Mouse (Mus musculus) liver, embryonic 12.5 days (tissue): Measurements from ENCODE around the gene Yrdc. TPM values are rescaled to one million over a fixed set of nuclear protein-coding genes. Genes with fewer than 3 reads are reported as not detected.

Experiments
- ATAC-seq: fragments of 200-750 bp; cut with Nextera tagmentation; 2 replicates; pipeline ENCODE4 v1.8.0; 2017; ENCODE audit warnings: moderate number of reproducible peaks, mild to moderate bottlenecking, moderate library complexity
- H3K27ac ChIP-seq: fragments of 300-500 bp; sonication (generic); 2 replicates; pipeline ENCODE4 v1.5.1; 2016; ENCODE audit warnings: mild to moderate bottlenecking
- H3K27me3 ChIP-seq: fragments of 300-500 bp; sonication (generic); replicated peaks from 2 replicates; pipeline ENCODE4 v1.6.1; 2016; ENCODE audit warnings: mild to moderate bottlenecking, moderate library complexity
- H3K36me3 ChIP-seq: fragments of 300-500 bp; sonication (generic); 2 replicates; pipeline ENCODE4 v1.6.1; 2016; ENCODE audit warnings: mild to moderate bottlenecking, moderate library complexity
- H3K4me1 ChIP-seq: fragments of 300-500 bp; sonication (generic); 2 replicates; pipeline ENCODE4 v1.6.1; 2016
- H3K4me2 ChIP-seq: fragments of 300-500 bp; sonication (generic); 2 replicates; pipeline ENCODE4 v1.6.1; 2016; ENCODE audit warnings: mild to moderate bottlenecking, moderate library complexity
- H3K4me3 ChIP-seq: fragments of 300-500 bp; sonication (generic); 2 replicates; pipeline ENCODE4 v1.5.1; 2016; ENCODE audit warnings: mild to moderate bottlenecking, moderate library complexity
- H3K9ac ChIP-seq: fragments of 300-500 bp; sonication (generic); 2 replicates; pipeline ENCODE4 v1.6.1; 2016; ENCODE audit warnings: mild to moderate bottlenecking, moderate library complexity
- H3K9me3 ChIP-seq: fragments of 300-500 bp; sonication (generic); replicated peaks from 2 replicates; pipeline ENCODE4 v1.6.1; 2016; ENCODE audit warnings: mild to moderate bottlenecking, moderate library complexity
- WGBS: fragments of 180-500 bp; shearing (Covaris S2); methylation state at CpG from one replicate; pipeline ENCODE4 v1.1.7; 2016; ENCODE audit not compliant: insufficient replicate concordance; 5-methylcytosine and 5-hydroxymethylcytosine counted together
- polyA plus RNA-seq: library from polyadenylated mRNA; unstranded; fragments of >200 nt; fragmentation: Nextera tagmentation; extraction: Ambion mirVana; gene quantifications from 2 replicates; pipeline ENCODE4 v1.2.1, GENCODE M21; 2016

Gene Yrdc
- polyA plus RNA-seq, 1 experiment from 2014 or later: 43.1 TPM

DNA sequence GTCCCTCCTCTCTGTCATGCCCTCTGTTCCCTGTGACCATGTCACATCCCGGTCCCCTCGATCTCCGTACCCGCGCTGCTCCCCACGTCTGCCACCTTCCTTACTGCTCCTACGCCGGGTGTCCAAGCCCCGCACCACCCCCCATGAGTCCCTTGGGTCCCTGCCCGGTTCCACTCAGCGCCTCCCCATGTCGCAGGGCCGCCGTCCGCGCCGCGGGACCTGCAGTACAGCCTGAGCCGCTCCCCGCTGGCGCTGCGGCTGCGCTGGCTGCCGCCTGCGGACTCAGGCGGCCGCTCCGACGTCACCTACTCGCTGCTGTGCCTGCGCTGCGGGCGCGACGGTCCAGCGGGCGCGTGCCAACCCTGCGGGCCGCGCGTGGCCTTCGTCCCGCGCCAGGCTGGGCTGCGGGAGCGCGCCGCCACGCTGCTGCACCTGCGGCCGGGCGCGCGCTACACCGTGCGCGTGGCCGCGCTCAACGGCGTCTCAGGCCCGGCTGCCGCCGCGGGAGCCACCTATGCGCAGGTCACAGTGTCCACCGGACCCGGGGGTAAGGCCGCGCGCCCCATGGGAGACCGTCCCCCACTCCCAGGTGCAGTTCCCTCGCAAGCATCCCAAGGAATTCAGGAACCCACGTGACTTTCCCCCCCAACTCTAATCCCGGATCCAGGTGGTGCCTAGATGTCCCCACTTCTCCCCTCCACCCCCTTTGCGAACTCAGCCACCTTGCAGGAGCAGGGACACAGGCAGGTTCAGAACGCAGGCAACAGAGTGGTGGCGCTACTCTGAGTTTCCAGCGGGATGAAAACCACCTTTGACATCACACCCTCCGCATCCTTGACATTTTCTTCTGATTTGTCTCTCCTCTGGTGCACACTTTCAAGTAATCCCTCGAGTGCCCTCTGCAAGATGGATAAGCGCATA lies 44.3 kb downstream of the Yrdc start:
- H3K4me2 ChIP-seq: peak overlapping the region; percentile 50
- no peak overlapping the region for H3K9ac ChIP-seq
- H3K27me3 ChIP-seq: peaks cover 95% of the 10 kb centered on the region
- H3K27ac ChIP-seq: no peak overlapping the region
- 3% methylated on average over 79 of the region's 83 CpGs for WGBS
- peak overlapping the region; percentile 43 for H3K4me3 ChIP-seq
- H3K36me3 ChIP-seq: no peaks in the 10 kb centered on the region
- ATAC-seq: no peak
- H3K4me1 ChIP-seq: peaks cover 12% of the 10 kb centered on the region
- H3K9me3 ChIP-seq: no peaks in the 10 kb centered on the region

- no peak for ATAC-seq
- H3K27me3 ChIP-seq: peaks cover 87% of the 10 kb centered on the region
- no peak overlapping the region for H3K4me2 ChIP-seq
- H3K9me3 ChIP-seq: no peaks in the 10 kb centered on the region
- H3K36me3 ChIP-seq: no peaks in the 10 kb centered on the region
- H3K9ac ChIP-seq: no peak overlapping the region
- no peak overlapping the region for H3K4me3 ChIP-seq
- H3K4me1 ChIP-seq: peaks cover 15% of the 10 kb centered on the region
- WGBS: 59% methylated on average over 10 of the region's 10 CpGs
- no peak overlapping the region for H3K27ac ChIP-seq
Measured at GRCm38 (mm10) chr4:124898428-124898827, 47.9 kb downstream of the Yrdc start.

DNA sequence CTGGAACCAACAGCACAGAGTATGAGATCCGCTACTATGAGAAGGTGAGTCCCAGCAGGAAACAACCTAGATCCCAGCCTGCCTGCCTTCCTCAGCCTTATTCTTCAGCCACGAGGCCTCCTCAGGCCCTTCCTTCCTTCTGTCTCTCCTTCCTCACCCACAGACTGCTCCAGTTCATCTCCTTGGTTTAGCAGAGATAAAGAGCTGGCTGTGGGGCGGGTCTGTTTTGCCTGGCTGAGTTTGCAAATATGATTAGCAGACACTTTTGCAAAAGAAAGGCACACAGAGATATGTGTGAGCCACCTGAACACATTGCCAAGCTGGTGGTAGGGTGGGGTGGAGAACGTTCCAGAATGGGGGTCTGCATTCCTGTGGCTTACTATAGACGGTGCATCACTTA lies 49.4 kb downstream of the Yrdc start:
- ATAC-seq: peak; percentile 65
- Histone ChIP-seq H3K36me3 (no peaks in the 10 kb centered on the region), H3K27ac (no peak overlapping the region), H3K4me1 (peaks cover 11% of the 10 kb centered on the region), H3K9me3 (no peaks in the 10 kb centered on the region), H3K4me2 (peak overlapping the region; percentile 28), H3K9ac (no peak overlapping the region), H3K27me3 (peaks cover 85% of the 10 kb centered on the region), H3K4me3 (no peak overlapping the region)
- 22% methylated on average over 5 of the region's 5 CpGs for WGBS

Other genes starting within 250 kb of the Yrdc start
- not detected in 2 replicates for gene 3100002H09Rik, start 239.9 kb upstream of the Yrdc start, polyA plus RNA-seq
- 0.02 and 0.22 TPM in 2 replicates for gene Pou3f1, start 193.9 kb upstream of the Yrdc start, polyA plus RNA-seq
- gene Utp11, start 157.1 kb upstream of the Yrdc start, polyA plus RNA-seq: 51.4 and 51.5 TPM in 2 replicates
- 3.5 and 3.7 TPM in 2 replicates for gene Fhl3, start 150.0 kb upstream of the Yrdc start, polyA plus RNA-seq
- gene Sf3a3, start 135.9 kb upstream of the Yrdc start, polyA plus RNA-seq: 116 and 121 TPM in 2 replicates
- gene Inpp5b, start 108.8 kb upstream of the Yrdc start, polyA plus RNA-seq: 49.7 and 50.3 TPM in 2 replicates
- 16.3 and 16.6 TPM in 2 replicates for gene Mtf1, start 48.6 kb upstream of the Yrdc start, polyA plus RNA-seq
- gene 1110065P20Rik, start 517 bp downstream of the Yrdc start, polyA plus RNA-seq: 22.9 and 25.0 TPM in 2 replicates
- 0.06 and 0.08 TPM in 2 replicates for gene Maneal, start 11.5 kb downstream of the Yrdc start, polyA plus RNA-seq
- 0.04 TPM in 1 of 2 replicates, not detected in the other for gene Epha10, start 30.2 kb downstream of the Yrdc start, polyA plus RNA-seq
- gene 9930104L06Rik, start 86.4 kb downstream of the Yrdc start, polyA plus RNA-seq: 7.5 and 8.3 TPM in 2 replicates
- gene Cdca8, start 88.6 kb downstream of the Yrdc start, polyA plus RNA-seq: 173 and 177 TPM in 2 replicates
- gene Rspo1, start 135.8 kb downstream of the Yrdc start, polyA plus RNA-seq: 1.2 and 1.4 TPM in 2 replicates
- gene Gnl2, start 165.9 kb downstream of the Yrdc start, polyA plus RNA-seq: 69.9 and 72.5 TPM in 2 replicates
- gene Dnali1, start 215.0 kb downstream of the Yrdc start, polyA plus RNA-seq: 0.10 TPM in 1 of 2 replicates, not detected in the other
- 21.6 and 24.8 TPM in 2 replicates for gene Snip1, start 216.0 kb downstream of the Yrdc start, polyA plus RNA-seq
- 31.6 and 33.0 TPM in 2 replicates for gene Meaf6, start 234.5 kb downstream of the Yrdc start, polyA plus RNA-seq